Comparison of ENCODE assay signal across 9 mouse cellular contexts in genomic region chr6:127162842-127163241, GRCm38 (mm10). TPM values are rescaled to one million over a fixed set of nuclear protein-coding genes. Genes with fewer than 3 reads are reported as not detected.
DNase-seq lines count a peak whose midpoint lies in the region; ATAC-seq and TF ChIP-seq lines count a peak whose summit lies in the region.
"Had no signal": no experiment of that assay in that cellular context is flagged by ENCODE, and none has a peak within 500 bp of the region (broad histone marks: within the 10 kb centered on the region; RNA-seq: fewer than 3 reads in every experiment).

No protein-coding gene starts in this region.

- H3K4me1 ChIP-seq in CH12.LX (ENCODE audit: control insufficient read depth in 1 of 2, insufficient read depth in 2 of 2) = peaks cover 9 to 26% of the 10 kb centered on the region in 2 experiments; a peak in 3 of 4 replicates
- H3K4me1 ChIP-seq in heart, embryonic 14.5 days (ENCODE audit: control insufficient read depth in 2 of 2, insufficient read depth in 2 of 2, low read length in 2 of 2) = peaks cover 4 to 10% of the 10 kb centered on the region in 2 experiments; a peak in 3 of 4 replicates

- no peaks in the 10 kb centered on the region for H3K79me2 ChIP-seq in CH12.LX (replicated peaks; ENCODE audit: control insufficient read depth, extremely low read depth, insufficient read depth, poor library complexity, severe bottlenecking)

- DNase-seq in heart, adult 8-10 months (ENCODE audit: low spot score) = peak; percentile 48
- DNase-seq in heart, postnatal 36 days = no peak
- peak; percentile 80 for DNase-seq in CH12.LX (ENCODE audit: extremely low read depth)
- peak; percentile 59 to 73 for DNase-seq in lung, postnatal 4 days
- no peak for DNase-seq in testis, postnatal 14 days (ENCODE audit: low spot score)
- DNase-seq in left cerebral cortex, adult 9 months (ENCODE audit: low spot score in 2 of 2) = no peak
- DNase-seq in left cerebral cortex, postnatal 36 days (ENCODE audit: low spot score in 2 of 2) = no peak

- H3K9me3 ChIP-seq in CH12.LX (replicated peaks; ENCODE audit: low read length) = no peaks in the 10 kb centered on the region
- H3K9me3 ChIP-seq in heart, embryonic 14.5 days (ENCODE audit: control insufficient read depth, low read length) = no peaks in the 10 kb centered on the region

- in situ Hi-C loops in CH12.LX (cut with MboI; ENCODE audit: low pct_ligation_motif_present, low pct_unique_long_range_greater_than_20kb, low sequenced_read_pairs) = no loop called here

- H3K4me3 ChIP-seq in CH12.LX (replicated peaks in 1 of 3; ENCODE audit: low read depth in 2 of 3, low read length in 2 of 3, poor library complexity in 1 of 3) = no peak overlapping the region
- no peak overlapping the region for H3K4me3 ChIP-seq in heart, embryonic 14.5 days (ENCODE audit: control insufficient read depth in 1 of 2, insufficient read depth in 1 of 2, low read depth in 1 of 2, low read length in 2 of 2)

- no peak for TF ChIP-seq RAD21 in CH12.LX (IDR thresholded peaks at IDR 0.05; ENCODE audit: low read depth, low read length)

- H3K27ac ChIP-seq in CH12.LX (ENCODE audit: insufficient read depth, low read depth) = no peak overlapping the region
- no peak overlapping the region; a peak in 1 of 4 replicates for H3K27ac ChIP-seq in heart, embryonic 14.5 days (replicated peaks in 1 of 2; ENCODE audit: control insufficient read depth in 1 of 2, insufficient read depth in 1 of 2, low read depth in 2 of 2, low read length in 2 of 2)

- H3K9ac ChIP-seq in CH12.LX (ENCODE audit: insufficient read depth, low read depth) = no peak overlapping the region
- H3K9ac ChIP-seq in heart, embryonic 14.5 days (ENCODE audit: low read length) = no peak overlapping the region

- 21% methylated on average over 6 of the region's 6 CpGs for whole genome bisulfite sequencing in heart, embryonic 14.5 days

- no peaks in the 10 kb centered on the region for H3K36me3 ChIP-seq in CH12.LX (replicated peaks in 1 of 2; ENCODE audit: control insufficient read depth in 1 of 2, insufficient read depth in 1 of 2, low read length in 1 of 2)
- no peaks in the 10 kb centered on the region for H3K36me3 ChIP-seq in heart, embryonic 14.5 days (ENCODE audit: control insufficient read depth, insufficient read depth, low read length)

- peak overlapping the region; percentile 60 for H3K4me2 ChIP-seq in CH12.LX (ENCODE audit: insufficient read depth, low read depth, poor library complexity, severe bottlenecking)
- H3K4me2 ChIP-seq in heart, embryonic 14.5 days (ENCODE audit: low read length) = peak overlapping the region; percentile 16; the same call in 1 of the 2 replicates

- TF ChIP-seq EP300 in CH12.LX (IDR thresholded peaks at IDR 0.05; ENCODE audit: low read length) = peak; percentile 94

- no peak for TF ChIP-seq CTCF in CH12.LX (conservative IDR thresholded peaks at IDR 0.05 in 1 of 2, IDR thresholded peaks at IDR 0.05 in 1 of 2; ENCODE audit: low read depth in 2 of 2, low read length in 2 of 2)

- intact Hi-C loops in heart, postnatal 36 days (cut with DNase I) = no loop called here
- intact Hi-C loops in left cerebral cortex, postnatal 36 days (cut with DNase I) = no loop called here

- no peak for TF ChIP-seq POLR2A in CH12.LX (IDR thresholded peaks at IDR 0.05; ENCODE audit: low read depth, low read length)

- peak; percentile 66 for ATAC-seq in heart, embryonic 14.5 days (ENCODE audit: insufficient number of reproducible peaks, insufficient read depth, low FRiP score, low read depth)
- ATAC-seq: forebrain, embryonic 16.5 days had no signal

- H3K27me3 ChIP-seq in CH12.LX (replicated peaks) = peaks cover 15% of the 10 kb centered on the region
- H3K27me3 ChIP-seq in heart, embryonic 14.5 days (ENCODE audit: control insufficient read depth, insufficient read depth, low read length) = no peaks in the 10 kb centered on the region; the same call in 1 of the 2 replicates

- dilution Hi-C loops in CH12.LX (cut with MboI; ENCODE audit: extremely low pct_ligation_motif_present, extremely low pct_unique_long_range_greater_than_20kb, low sequenced_read_pairs) = no loop called here

TF ChIP-seq in CH12.LX, 34 proteins besides CTCF, POLR2A, EP300 and RAD21:
- peak; percentile 87 for TF ChIP-seq RCOR1 (conservative IDR thresholded peaks at IDR 0.05; ENCODE audit: low read depth, low read length)
- TF ChIP-seq ETS1 (conservative IDR thresholded peaks at IDR 0.05; ENCODE audit: low read depth, low read length) = peak; percentile 98
- TF ChIP-seq MAZ (IDR thresholded peaks at IDR 0.05; ENCODE audit: low read depth, low read length) = 0 out of 2 replicates have a peak, but pooled peaks have one; percentile 40
- no peak for TF ChIP-seq NELFE (IDR thresholded peaks at IDR 0.05; ENCODE audit: low read depth, low read length)
- TF ChIP-seq TCF12 (IDR thresholded peaks at IDR 0.05; ENCODE audit: low read depth, low read length) = peak; percentile 70
- no peak for TF ChIP-seq MXI1 (IDR thresholded peaks at IDR 0.05; ENCODE audit: low read depth, low read length)
- TF ChIP-seq MYC (IDR thresholded peaks at IDR 0.05; ENCODE audit: low read depth, low read length) = peak; percentile 48; the same call in 1 of the 2 replicates
- peak; percentile 99 for TF ChIP-seq BHLHE40 (IDR thresholded peaks at IDR 0.05; ENCODE audit: low read depth, low read length)
- TF ChIP-seq UBTF (IDR thresholded peaks at IDR 0.05; ENCODE audit: low read depth, low read length) = no peak
- peak; percentile 88 for TF ChIP-seq MEF2A (IDR thresholded peaks at IDR 0.05; ENCODE audit: borderline replicate concordance, low read depth, low read length)
- peak; percentile 95 for TF ChIP-seq ZNF384 (IDR thresholded peaks at IDR 0.05; ENCODE audit: low read depth, low read length)
- TF ChIP-seq JUND (conservative IDR thresholded peaks at IDR 0.05; ENCODE audit: low read depth, low read length) = peak; percentile 56; the same call in 1 of the 2 replicates
- no peak for TF ChIP-seq GABPA (IDR thresholded peaks at IDR 0.05; ENCODE audit: insufficient replicate concordance, low read depth, low read length)
- TF ChIP-seq ELF1 (IDR thresholded peaks at IDR 0.05; ENCODE audit: low read depth, low read length) = peak; percentile 82
- peak; percentile 20; the same call in 1 of the 2 replicates for TF ChIP-seq SMC3 (IDR thresholded peaks at IDR 0.05; ENCODE audit: low read depth, low read length)
- no peak for TF ChIP-seq CHD1 (IDR thresholded peaks at IDR 0.05; ENCODE audit: low read depth, low read length)
- TF ChIP-seq ZKSCAN1 (IDR thresholded peaks at IDR 0.05; ENCODE audit: borderline replicate concordance, low read depth, low read length) = no peak
- TF ChIP-seq CHD2 (IDR thresholded peaks at IDR 0.05; ENCODE audit: low read length) = peak; percentile 50; the same call in 1 of the 2 replicates
- peak; percentile 95 for TF ChIP-seq IRF4 (IDR thresholded peaks at IDR 0.05; ENCODE audit: low read depth, low read length)
- TF ChIP-seq MAX (IDR thresholded peaks at IDR 0.05; ENCODE audit: low read length) = 0 out of 2 replicates have a peak, but pooled peaks have one; percentile 18
- 0 out of 2 replicates have a peak, but pooled peaks have one; percentile 27 for TF ChIP-seq MAFK (IDR thresholded peaks at IDR 0.05; ENCODE audit: insufficient replicate concordance, low read length)
- TF ChIP-seq PAX5 (IDR thresholded peaks at IDR 0.05; ENCODE audit: low read length) = no peak
- TF ChIP-seq JUN (IDR thresholded peaks at IDR 0.05; ENCODE audit: insufficient read depth, low read depth, low read length) = peak; percentile 65
- no peak for TF ChIP-seq E2F4 (IDR thresholded peaks at IDR 0.05; ENCODE audit: insufficient replicate concordance, low read depth, low read length)
TF ChIP-seq in CH12.LX: peak in this region for 16.

RNA-seq across cellular contexts. Expression of gene Ccnd2, which starts 10.8 kb away (rescaled TPM):
- 100 to 1,000 TPM; 113 to 158 (median 137) TPM for total RNA-seq in heart, adult 8-10 months (2022)
- total RNA-seq in heart, postnatal 36 days (2021) = 100 to 1,000 TPM; 107 to 138 TPM
- total RNA-seq in CH12.LX (2012; rRNA removed) (99.4 and 146 TPM in 2 replicates), CH12.LX (2014; rRNA removed) (33.5 and 42.4 TPM in 2 replicates)
- 255 and 299 TPM in 2 replicates for polyA plus RNA-seq in CH12.LX (2012; ENCODE audit: insufficient read length, low read depth)
- 532 and 571 TPM in 2 replicates for polyA plus RNA-seq in heart, embryonic 14.5 days (2014; fragmentation: Nextera tagmentation; extraction: Ambion mirVana)
- 10 to 100 TPM; 86.5 to 89.5 TPM for total RNA-seq in left cerebral cortex, postnatal 36 days (2021)

RNA-seq across cellular contexts. Expression of gene Tigar, which starts 53.5 kb away (rescaled TPM):
- total RNA-seq in heart, adult 8-10 months (2022) = 10 to 100 TPM; 51.8 to 65.8 (median 59.1) TPM
- 10 to 100 TPM; 45.8 to 48.8 TPM for total RNA-seq in heart, postnatal 36 days (2021)
- total RNA-seq in CH12.LX (2012; rRNA removed) (8.9 and 12.4 TPM in 2 replicates), CH12.LX (2014; rRNA removed) (11.5 and 11.8 TPM in 2 replicates)
- 18.6 and 20.8 TPM in 2 replicates for polyA plus RNA-seq in CH12.LX (2012; ENCODE audit: insufficient read length, low read depth)
- polyA plus RNA-seq in heart, embryonic 14.5 days (2014; fragmentation: Nextera tagmentation; extraction: Ambion mirVana) = 6.8 and 7.4 TPM in 2 replicates
- 10 to 100 TPM; 24.1 to 25.0 TPM for total RNA-seq in left cerebral cortex, postnatal 36 days (2021)

Comparison
In these comparisons a context has a peak if more than half of its experiments do, and no peak if none do; other contexts are left out.
1. DNase-seq: peak in heart, adult 8-10 months (single experiment), CH12.LX (single experiment) and lung, postnatal 4 days (2 of 2); none in heart, postnatal 36 days (0 of 2), testis, postnatal 14 days (single experiment), left cerebral cortex, adult 9 months (0 of 2) and left cerebral cortex, postnatal 36 days (0 of 2).